Mouse (Mus musculus) thymus, postnatal 4 days (tissue): ENCODE data around the gene Lama4.
A peak's percentile ranks its signal among the peaks of the same experiment; 100 is the strongest.

ENCODE experiments used
- DNase-seq: peaks from one replicate; pipeline ENCODE4 v3.0.0; 2021

Gene Lama4

GRCm38 (mm10) chr10:38965075-38965781 is at the start of gene Lama4:
TSS of gene Lama4 (plus strand) at chr10:38965515.
- peak; percentile 32 for DNase-seq

- no peak for DNase-seq
Observed at GRCm38 (mm10) chr10:38916027-38916617, 49.2 kb upstream of the Lama4 start.

- DNase-seq, result no peak
Observed at GRCm38 (mm10) chr10:38928940-38929697, 36.2 kb upstream of the Lama4 start.

GRCm38 (mm10) chr10:38944701-38945100 is 20.6 kb upstream of the Lama4 start:
- DNase-seq, result no peak

GRCm38 (mm10) chr10:38961920-38962319 is 3.4 kb upstream of the Lama4 start:
- DNase-seq, result no peak

- DNase-seq, result no peak
Observed at GRCm38 (mm10) chr10:38964719-38965074, 618 bp upstream of the Lama4 start.

GRCm38 (mm10) chr10:38965857-38966256 is 542 bp downstream of the Lama4 start:
- DNase-seq, result peak; percentile 64

GRCm38 (mm10) chr10:38966646-38967045 is 1.3 kb downstream of the Lama4 start:
- DNase-seq, result no peak

- no peak for DNase-seq
Observed at GRCm38 (mm10) chr10:38968326-38969072, 3.2 kb downstream of the Lama4 start.

GRCm38 (mm10) chr10:38969543-38969942 is 4.2 kb downstream of the Lama4 start:
- DNase-seq, result no peak

- no peak for DNase-seq
Observed at GRCm38 (mm10) chr10:38969975-38970374, 4.7 kb downstream of the Lama4 start.

- DNase-seq, result no peak
Observed at GRCm38 (mm10) chr10:38972221-38972946, 7.1 kb downstream of the Lama4 start.

GRCm38 (mm10) chr10:38973016-38973415 is 7.7 kb downstream of the Lama4 start:
- no peak for DNase-seq

GRCm38 (mm10) chr10:38978195-38978594 is 12.9 kb downstream of the Lama4 start:
- DNase-seq, result no peak

- no peak for DNase-seq
Observed at GRCm38 (mm10) chr10:38979699-38980098, 14.4 kb downstream of the Lama4 start.

GRCm38 (mm10) chr10:38980980-38981379 is 15.7 kb downstream of the Lama4 start:
- no peak for DNase-seq

GRCm38 (mm10) chr10:38984358-38985075 is 19.2 kb downstream of the Lama4 start:
- no peak for DNase-seq

GRCm38 (mm10) chr10:38986053-38986452 is 20.7 kb downstream of the Lama4 start:
- no peak for DNase-seq

GRCm38 (mm10) chr10:38992827-38993226 is 27.5 kb downstream of the Lama4 start:
- no peak for DNase-seq

GRCm38 (mm10) chr10:38993632-38994424 is 28.5 kb downstream of the Lama4 start:
- no peak for DNase-seq
